Mouse (Mus musculus) embryo, embryonic 11 days (tissue): ENCODE measurements around the gene Ctps2.

ENCODE experiments used
- DNase-seq: peaks from one replicate; pipeline ENCODE4 v3.0.0-alpha.2; 2015

The Ctps2 gene

GRCm38 (mm10) chrX:162986876-162987495, 85.9 kb downstream of the Ctps2 start:
- no peak for DNase-seq

DNA sequence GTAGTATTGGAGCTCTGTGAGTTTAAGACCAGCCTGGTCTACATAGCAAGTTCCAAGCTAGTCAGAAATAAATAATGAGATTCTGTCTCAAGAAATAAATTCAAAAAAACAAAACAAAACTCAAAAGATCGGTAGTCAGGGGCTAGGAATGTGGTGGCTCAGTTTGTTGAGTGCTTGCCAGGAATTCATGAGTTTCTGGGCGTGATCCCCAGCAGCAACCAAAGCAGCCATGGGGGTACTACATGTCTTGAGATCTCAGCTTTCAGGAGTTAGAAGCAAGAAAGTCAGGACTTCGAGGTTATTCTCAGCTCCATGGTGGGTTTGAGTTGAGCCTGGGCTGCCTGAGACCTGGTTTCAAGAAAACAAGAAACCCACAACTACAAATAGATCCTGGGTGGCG, 90.4 kb downstream of the Ctps2 start:
- no peak for DNase-seq

GRCm38 (mm10) chrX:162992121-162992520, 91.1 kb downstream of the Ctps2 start:
- DNase-seq, result no peak

- no peak for DNase-seq
These were observed 126.8 kb downstream of the Ctps2 start for GRCm38 (mm10) chrX:163027864-163028263.

GRCm38 (mm10) chrX:163038767-163039166, 137.7 kb downstream of the Ctps2 start:
- DNase-seq, result no peak

GRCm38 (mm10) chrX:163042771-163043170, 141.7 kb downstream of the Ctps2 start:
- no peak for DNase-seq

DNA sequence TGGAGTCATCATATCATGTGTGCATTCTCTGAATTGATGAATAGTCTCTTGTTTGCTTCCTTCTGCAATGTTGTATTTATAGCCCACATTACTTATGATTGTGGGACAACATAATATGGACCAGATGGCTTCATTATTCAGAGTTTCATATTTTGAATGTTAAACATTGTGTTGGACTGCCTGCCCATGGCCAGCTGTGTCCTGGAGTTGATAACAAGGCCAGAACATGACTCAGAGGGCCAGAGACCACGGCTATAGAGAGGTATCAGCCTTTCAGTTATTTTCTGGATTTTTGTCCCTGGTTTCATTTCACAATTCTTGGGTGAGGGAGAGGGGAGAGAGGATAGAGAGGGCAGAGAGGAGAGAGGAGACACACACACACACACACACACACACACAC, 162.9 kb downstream of the Ctps2 start:
- no peak for DNase-seq
